Mouse (Mus musculus) megakaryocyte, embryonic 14.5 days (primary cell): ENCODE measurements at regions not wholly inside any gene's neighbourhood (a gene's known extent, or its start where the extent isn't known, plus 50 kb on each side); places are given as distances from the start of the nearest gene placed in this dataset.

Source experiments
- FLI1 ChIP-seq: IDR thresholded peaks from 2 replicates; pipeline ENCODE4 v1.6.1; 2012; ENCODE audit warnings: low read length, inconsistent platforms, mixed read lengths
- GATA1 ChIP-seq: IDR thresholded peaks from 3 replicates; pipeline ENCODE4 v1.6.1; 2012; ENCODE audit warnings: mixed read lengths, low read length, inconsistent platforms, borderline replicate concordance

DNA sequence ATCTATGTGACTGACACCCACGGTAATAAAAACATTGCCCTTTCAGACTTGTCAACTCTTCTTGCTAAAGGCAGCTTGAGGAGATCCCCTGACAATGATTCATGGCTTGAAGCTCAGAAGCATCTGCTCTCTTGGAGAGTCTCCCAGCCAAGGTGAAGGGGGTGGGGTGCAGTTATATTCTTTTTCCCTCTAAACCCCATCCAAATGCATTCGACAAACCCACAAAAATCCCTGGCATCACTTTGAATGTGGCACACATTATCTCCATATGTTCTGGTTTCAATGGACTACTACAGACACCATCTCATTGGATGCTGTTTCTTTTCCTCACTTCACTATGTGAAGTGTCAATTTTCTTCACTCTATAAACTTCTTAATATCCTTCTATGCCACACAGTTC, 603.0 kb upstream of the Rag2 start:
- TF ChIP-seq GATA1 = no peak
- TF ChIP-seq FLI1 = no peak
